Mouse (Mus musculus): ENCODE results near the gene Gpx2. TPM values are rescaled to one million over a fixed set of nuclear protein-coding genes. Genes with fewer than 3 reads are reported as not detected.

The Gpx2 gene
- total and polyA plus RNA-seq, 2 experiments from 2014 or later = 0.31 TPM; not detected in 1

GRCm38 (mm10) chr12:76832704-76833103, 37.4 kb upstream of the Gpx2 start:
- WGBS = 7% methylated on average over 3 of the region's 3 CpGs
- DNase-seq = peak; percentile 57

GRCm38 (mm10) chr12:76825283-76825682, 29.9 kb upstream of the Gpx2 start:
- DNase-seq (peak; percentile 49), ATAC-seq (peak; percentile 65; the same call in 1 of the 2 replicates)
- H3K4me1 ChIP-seq (ENCODE audit: insufficient read depth) = peaks cover 13% of the 10 kb centered on the region; the same call in 1 of the 2 replicates
- H3K4me3 ChIP-seq (ENCODE audit: low read depth, low read length) = no peak overlapping the region
- TF ChIP-seq CTCF (IDR thresholded peaks at IDR 0.05; ENCODE audit: low read depth) = no peak
- 69% methylated on average over 4 of the region's 4 CpGs for WGBS
- no peak overlapping the region for H3K27ac ChIP-seq (ENCODE audit: low read depth, low read length)
- no peaks in the 10 kb centered on the region for H3K36me3 ChIP-seq (ENCODE audit: insufficient read depth)
- no peak overlapping the region for H3K9ac ChIP-seq
- H3K9me3 ChIP-seq (ENCODE audit: low read length) = no peaks in the 10 kb centered on the region
- no peaks in the 10 kb centered on the region for H3K27me3 ChIP-seq (ENCODE audit: insufficient read depth, low read length)
- no peak overlapping the region for H3K4me2 ChIP-seq (ENCODE audit: low read depth)

More at GRCm38 (mm10) chr12:76832704-76833103, 37.4 kb upstream of the Gpx2 start:
- H3K4me2 ChIP-seq (ENCODE audit: low read depth) = no peak overlapping the region
- H3K4me3 ChIP-seq (ENCODE audit: low read depth, low read length) = no peak overlapping the region
- no peaks in the 10 kb centered on the region; the same call in 1 of the 2 replicates for H3K27me3 ChIP-seq (ENCODE audit: insufficient read depth, low read length)
- no peaks in the 10 kb centered on the region for H3K4me1 ChIP-seq (ENCODE audit: insufficient read depth)
- H3K9ac ChIP-seq = no peak overlapping the region
- TF ChIP-seq CTCF (IDR thresholded peaks at IDR 0.05; ENCODE audit: low read depth) = peak; percentile 80
- H3K27ac ChIP-seq (ENCODE audit: low read depth, low read length) = no peak overlapping the region
- no peak for ATAC-seq
- H3K36me3 ChIP-seq (ENCODE audit: insufficient read depth) = no peaks in the 10 kb centered on the region
- no peaks in the 10 kb centered on the region for H3K9me3 ChIP-seq (ENCODE audit: low read length)

GRCm38 (mm10) chr12:76822651-76823041, 27.3 kb upstream of the Gpx2 start, which contains the start of gene Rab15:
TSS of gene Rab15 (minus strand) at chr12:76822908.
- no peaks in the 10 kb centered on the region for H3K36me3 ChIP-seq (ENCODE audit: insufficient read depth)
- peak within 1 kb of the TSS; percentile 82 for H3K27ac ChIP-seq (ENCODE audit: low read depth, low read length)
- ATAC-seq (no peak; the same call in 1 of the 2 replicates), DNase-seq (no peak)
- H3K9me3 ChIP-seq (ENCODE audit: low read length) = no peaks in the 10 kb centered on the region
- H3K4me1 ChIP-seq (ENCODE audit: insufficient read depth) = peaks cover 15% of the 10 kb centered on the region; the same call in 1 of the 2 replicates
- H3K27me3 ChIP-seq (ENCODE audit: insufficient read depth, low read length) = no peaks in the 10 kb centered on the region
- peak within 1 kb of the TSS; percentile 78 for H3K4me2 ChIP-seq (ENCODE audit: low read depth)
- peak within 1 kb of the TSS; percentile 83 for H3K4me3 ChIP-seq (ENCODE audit: low read depth, low read length)
- WGBS = 3% methylated on average over 16 of the region's 17 CpGs
- peak within 1 kb of the TSS; percentile 96 for H3K9ac ChIP-seq
- TF ChIP-seq CTCF (IDR thresholded peaks at IDR 0.05; ENCODE audit: low read depth) = no peak

DNA sequence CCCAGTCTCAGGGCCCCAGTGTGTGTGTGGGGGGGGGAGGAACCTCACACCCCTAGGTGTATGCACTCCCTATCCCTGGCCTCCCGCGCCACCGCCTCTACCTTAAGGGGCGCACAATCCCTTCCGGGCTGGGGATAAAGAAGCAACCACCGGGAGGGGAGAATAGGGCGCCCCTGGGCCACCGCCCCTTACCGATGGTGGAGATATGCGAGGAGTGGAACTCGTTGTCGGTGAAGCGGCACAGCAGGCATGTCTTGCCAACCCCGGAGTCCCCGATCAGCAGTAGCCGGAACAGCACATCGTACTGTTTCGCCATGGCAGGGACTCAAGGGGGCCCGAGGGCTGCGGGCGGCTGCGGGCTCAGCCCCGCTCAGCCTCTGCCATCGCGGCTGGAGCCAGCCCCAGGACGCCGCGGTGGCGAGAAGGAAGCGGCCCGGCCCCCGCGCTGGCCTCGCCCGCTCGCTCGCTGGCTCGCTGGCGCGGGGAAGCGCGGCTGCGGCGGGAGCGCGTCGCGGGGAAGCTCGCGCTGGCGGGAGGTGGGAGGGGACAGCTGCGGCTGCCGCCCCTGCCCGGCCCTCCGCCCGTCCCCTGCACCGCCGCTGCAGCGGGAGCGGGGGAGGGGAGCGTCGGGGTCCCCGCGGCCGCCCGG, 26.8 kb upstream of the Gpx2 start:
- Histone ChIP-seq H3K27me3 (ENCODE audit: insufficient read depth, low read length) (no peaks in the 10 kb centered on the region), H3K4me3 (ENCODE audit: low read depth, low read length) (peak overlapping the region; percentile 83), H3K36me3 (ENCODE audit: insufficient read depth) (no peaks in the 10 kb centered on the region), H3K27ac (ENCODE audit: low read depth, low read length) (peak overlapping the region; percentile 82), H3K4me2 (ENCODE audit: low read depth) (peak overlapping the region; percentile 78), H3K4me1 (ENCODE audit: insufficient read depth) (peaks cover 15% of the 10 kb centered on the region; the same call in 1 of the 2 replicates), H3K9ac (peak overlapping the region; percentile 96), H3K9me3 (ENCODE audit: low read length) (no peaks in the 10 kb centered on the region)
- peak; percentile 70 for DNase-seq
- no peak for TF ChIP-seq CTCF (IDR thresholded peaks at IDR 0.05; ENCODE audit: low read depth)
- WGBS = 3% methylated on average over 43 of the region's 66 CpGs
- peak; percentile 81 for ATAC-seq

- H3K9ac ChIP-seq = no peak overlapping the region
- TF ChIP-seq CTCF (IDR thresholded peaks at IDR 0.05; ENCODE audit: low read depth) = no peak
- DNase-seq (no peak), ATAC-seq (no peak)
- peak overlapping the region; percentile 78 for H3K4me2 ChIP-seq (ENCODE audit: low read depth)
- peak overlapping the region; percentile 83; the same call in 1 of the 2 replicates for H3K4me3 ChIP-seq (ENCODE audit: low read depth, low read length)
- H3K36me3 ChIP-seq (ENCODE audit: insufficient read depth) = no peaks in the 10 kb centered on the region
- H3K9me3 ChIP-seq (ENCODE audit: low read length) = no peaks in the 10 kb centered on the region
- WGBS = 47% methylated on average over 4 of the region's 4 CpGs
- no peak overlapping the region for H3K27ac ChIP-seq (ENCODE audit: low read depth, low read length)
- H3K27me3 ChIP-seq (ENCODE audit: insufficient read depth, low read length) = no peaks in the 10 kb centered on the region
- peaks cover 15% of the 10 kb centered on the region; the same call in 1 of the 2 replicates for H3K4me1 ChIP-seq (ENCODE audit: insufficient read depth)
Observed at GRCm38 (mm10) chr12:76820615-76821014, 25.3 kb upstream of the Gpx2 start.

DNA sequence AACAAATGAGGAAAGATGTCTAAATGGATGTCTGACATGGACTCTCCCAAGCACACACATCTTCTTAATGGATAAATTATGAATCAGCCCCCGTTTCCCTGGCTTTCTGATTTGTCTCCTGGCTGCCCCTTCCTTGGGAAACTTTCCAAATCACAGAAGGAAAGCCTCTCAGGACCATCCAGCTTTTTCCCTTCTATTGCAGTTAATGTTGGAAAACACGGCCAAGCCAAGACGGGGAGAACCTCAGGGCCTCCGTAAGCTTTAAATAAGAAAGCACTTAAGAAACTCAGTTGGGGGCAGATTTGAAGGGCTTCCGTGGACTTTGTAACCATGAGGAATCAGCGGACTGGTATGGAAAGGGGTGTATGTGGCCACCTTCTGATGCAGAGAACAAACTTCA, 24.5 kb upstream of the Gpx2 start:
- no peak for ATAC-seq
- Histone ChIP-seq H3K36me3 (ENCODE audit: insufficient read depth) (no peaks in the 10 kb centered on the region), H3K27me3 (ENCODE audit: insufficient read depth, low read length) (no peaks in the 10 kb centered on the region), H3K4me3 (ENCODE audit: low read depth, low read length) (no peak overlapping the region), H3K27ac (ENCODE audit: low read depth, low read length) (no peak overlapping the region), H3K4me2 (ENCODE audit: low read depth) (peak overlapping the region; percentile 78; the same call in 1 of the 2 replicates), H3K9me3 (ENCODE audit: low read length) (no peaks in the 10 kb centered on the region), H3K4me1 (ENCODE audit: insufficient read depth) (peaks cover 15% of the 10 kb centered on the region; the same call in 1 of the 2 replicates), H3K9ac (no peak overlapping the region)
- WGBS = 46% methylated on average over 6 of the region's 6 CpGs
- no peak for DNase-seq
- TF ChIP-seq CTCF (IDR thresholded peaks at IDR 0.05; ENCODE audit: low read depth) = no peak

DNA sequence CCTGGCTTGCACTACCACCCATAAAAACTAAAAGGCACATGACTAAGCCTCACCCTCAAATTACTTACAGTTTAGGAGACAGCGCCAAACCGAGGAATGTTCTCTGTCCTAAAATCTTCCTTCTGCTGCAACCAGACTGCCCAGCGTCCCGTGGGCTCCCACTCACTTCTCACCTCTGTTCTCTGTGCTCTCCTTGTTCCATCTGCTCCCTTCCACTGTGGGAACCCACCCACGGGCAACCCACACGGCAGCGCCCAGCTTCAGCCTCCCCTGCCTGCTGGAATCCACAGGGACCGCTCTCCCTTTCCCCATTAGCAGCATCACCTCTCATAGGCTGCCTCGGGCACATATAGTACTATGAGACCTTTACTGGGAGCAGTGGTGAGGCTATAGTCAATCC, 23.6 kb upstream of the Gpx2 start:
- H3K9me3 ChIP-seq (ENCODE audit: low read length) = no peaks in the 10 kb centered on the region
- no peak for TF ChIP-seq CTCF (IDR thresholded peaks at IDR 0.05; ENCODE audit: low read depth)
- H3K4me1 ChIP-seq (ENCODE audit: insufficient read depth) = peaks cover 15% of the 10 kb centered on the region; the same call in 1 of the 2 replicates
- H3K9ac ChIP-seq = no peak overlapping the region
- H3K4me2 ChIP-seq (ENCODE audit: low read depth) = no peak overlapping the region
- ATAC-seq = no peak
- WGBS = 89% methylated on average over 9 of the region's 9 CpGs
- no peaks in the 10 kb centered on the region for H3K27me3 ChIP-seq (ENCODE audit: insufficient read depth, low read length)
- H3K4me3 ChIP-seq (ENCODE audit: low read depth, low read length) = no peak overlapping the region
- H3K27ac ChIP-seq (ENCODE audit: low read depth, low read length) = no peak overlapping the region
- no peaks in the 10 kb centered on the region; the same call in 1 of the 2 replicates for H3K36me3 ChIP-seq (ENCODE audit: insufficient read depth)
- DNase-seq = no peak

All from forebrain, postnatal 0 days (tissue).